Mouse (Mus musculus) forebrain, embryonic 13.5 days (tissue): ENCODE measurements at regions not wholly inside any gene's neighbourhood (a gene's known extent, or its start where the extent isn't known, plus 50 kb on each side); places are given as distances from the start of the nearest gene placed in this dataset.

Source experiments
- ATAC-seq: fragments of 200-750 bp; cut with Nextera tagmentation; 2 replicates; pipeline ENCODE4 v1.8.0; 2017
- H3K27ac ChIP-seq: fragments of 300-500 bp; sonication (generic); 2 replicates; pipeline ENCODE4 v1.5.1; 2015; ENCODE audit warnings: inconsistent platforms, mild to moderate bottlenecking, moderate library complexity
- H3K27me3 ChIP-seq: fragments of 300-500 bp; sonication (generic); 2 replicates; pipeline ENCODE4 v1.6.1; 2015; ENCODE audit warnings: mild to moderate bottlenecking, inconsistent platforms
- H3K36me3 ChIP-seq: fragments of 300-500 bp; sonication (generic); 2 replicates; pipeline ENCODE4 v1.6.1; 2015; ENCODE audit warnings: mild to moderate bottlenecking, inconsistent platforms; ENCODE audit not compliant: poor library complexity, severe bottlenecking
- H3K4me1 ChIP-seq: fragments of 300-500 bp; sonication (generic); 2 replicates; pipeline ENCODE4 v1.6.1; 2015; ENCODE audit warnings: inconsistent platforms
- H3K4me2 ChIP-seq: fragments of 300-500 bp; sonication (generic); 2 replicates; pipeline ENCODE4 v1.6.1; 2015; ENCODE audit warnings: inconsistent platforms, mild to moderate bottlenecking, moderate library complexity
- H3K4me3 ChIP-seq: fragments of 300-500 bp; sonication (generic); 2 replicates; pipeline ENCODE4 v1.5.1; 2015; ENCODE audit warnings: mild to moderate bottlenecking, inconsistent platforms
- H3K9ac ChIP-seq: fragments of 300-500 bp; sonication (generic); 2 replicates; pipeline ENCODE4 v1.6.1; 2015; ENCODE audit warnings: mild to moderate bottlenecking, inconsistent platforms
- H3K9me3 ChIP-seq: fragments of 300-500 bp; sonication (generic); replicated peaks from 2 replicates; pipeline ENCODE4 v1.6.1; 2016; ENCODE audit warnings: inconsistent platforms
- WGBS: fragments of 180-500 bp; shearing (Covaris S2); methylation state at CpG from one replicate; pipeline ENCODE4 v1.1.7; 2015; 5-methylcytosine and 5-hydroxymethylcytosine counted together

GRCm38 (mm10) chr9:27663230-27663629, 127.3 kb upstream of the Opcml start:
- H3K4me3 ChIP-seq = no peak overlapping the region
- H3K36me3 ChIP-seq = no peaks in the 10 kb centered on the region
- no peak overlapping the region for H3K27ac ChIP-seq
- H3K9me3 ChIP-seq = no peaks in the 10 kb centered on the region
- H3K9ac ChIP-seq = no peak overlapping the region
- H3K4me2 ChIP-seq = no peak overlapping the region
- H3K27me3 ChIP-seq = no peaks in the 10 kb centered on the region
- peaks cover 12% of the 10 kb centered on the region for H3K4me1 ChIP-seq
- whole genome bisulfite sequencing = 92% methylated on average over 1 of the region's 1 CpGs
- no peak for ATAC-seq

- H3K27ac ChIP-seq = no peak overlapping the region
- no peaks in the 10 kb centered on the region for H3K36me3 ChIP-seq
- H3K4me1 ChIP-seq = peaks cover 10% of the 10 kb centered on the region
- H3K27me3 ChIP-seq = no peaks in the 10 kb centered on the region
- no peak for ATAC-seq
- no peaks in the 10 kb centered on the region for H3K9me3 ChIP-seq
- H3K4me3 ChIP-seq = no peak overlapping the region
- 88% methylated on average over 2 of the region's 2 CpGs for WGBS
- H3K4me2 ChIP-seq = no peak overlapping the region
- H3K9ac ChIP-seq = no peak overlapping the region
Measured at GRCm38 (mm10) chr9:27665659-27666058, 124.9 kb upstream of the Opcml start.

GRCm38 (mm10) chr9:27670032-27670740, 120.4 kb upstream of the Opcml start:
- Histone ChIP-seq H3K4me2 (0 out of 2 replicates have a peak overlapping the region, but pooled peaks have one; percentile 1), H3K36me3 (no peaks in the 10 kb centered on the region), H3K27ac (no peak overlapping the region), H3K9ac (no peak overlapping the region), H3K4me1 (peaks cover 10% of the 10 kb centered on the region), H3K9me3 (no peaks in the 10 kb centered on the region), H3K27me3 (no peaks in the 10 kb centered on the region; the same call in 1 of the 2 replicates), H3K4me3 (no peak overlapping the region)
- 8% methylated on average over 6 of the region's 6 CpGs for WGBS
- peak; percentile 78 for ATAC-seq

- Histone ChIP-seq H3K9ac (no peak overlapping the region), H3K27ac (no peak overlapping the region), H3K4me2 (no peak overlapping the region), H3K4me1 (no peaks in the 10 kb centered on the region), H3K9me3 (no peaks in the 10 kb centered on the region), H3K4me3 (no peak overlapping the region), H3K36me3 (no peaks in the 10 kb centered on the region), H3K27me3 (no peaks in the 10 kb centered on the region)
- no peak for ATAC-seq
Measured at GRCm38 (mm10) chr9:27685325-27685724, 105.2 kb upstream of the Opcml start.

GRCm38 (mm10) chr9:27691616-27692015, 99.0 kb upstream of the Opcml start:
- 89% methylated on average over 4 of the region's 4 CpGs for WGBS
- no peak overlapping the region for H3K4me3 ChIP-seq
- ATAC-seq = no peak
- H3K4me1 ChIP-seq = no peaks in the 10 kb centered on the region
- no peak overlapping the region for H3K27ac ChIP-seq
- 0 out of 2 replicates have a peak, but pooled peaks cover 5% of the 10 kb centered on the region for H3K27me3 ChIP-seq
- no peaks in the 10 kb centered on the region for H3K36me3 ChIP-seq
- no peak overlapping the region for H3K4me2 ChIP-seq
- H3K9ac ChIP-seq = no peak overlapping the region
- H3K9me3 ChIP-seq = no peaks in the 10 kb centered on the region

- 86% methylated on average over 3 of the region's 3 CpGs for WGBS
- H3K27ac ChIP-seq = no peak overlapping the region
- H3K9me3 ChIP-seq = no peaks in the 10 kb centered on the region
- H3K27me3 ChIP-seq = 0 out of 2 replicates have a peak, but pooled peaks cover 5% of the 10 kb centered on the region
- H3K36me3 ChIP-seq = no peaks in the 10 kb centered on the region
- no peak overlapping the region for H3K4me3 ChIP-seq
- no peak overlapping the region for H3K9ac ChIP-seq
- no peak overlapping the region for H3K4me2 ChIP-seq
- no peak for ATAC-seq
- no peaks in the 10 kb centered on the region for H3K4me1 ChIP-seq
Measured at GRCm38 (mm10) chr9:27692751-27693150, 97.8 kb upstream of the Opcml start.

GRCm38 (mm10) chr9:27694805-27695593, 95.6 kb upstream of the Opcml start:
- Histone ChIP-seq H3K4me1 (no peaks in the 10 kb centered on the region), H3K27ac (no peak overlapping the region), H3K4me3 (no peak overlapping the region), H3K36me3 (no peaks in the 10 kb centered on the region), H3K9ac (no peak overlapping the region), H3K4me2 (no peak overlapping the region), H3K27me3 (0 out of 2 replicates have a peak, but pooled peaks cover 5% of the 10 kb centered on the region), H3K9me3 (no peaks in the 10 kb centered on the region)
- ATAC-seq = no peak
- 67% methylated on average over 8 of the region's 8 CpGs for WGBS

GRCm38 (mm10) chr9:27701559-27701958, 89.0 kb upstream of the Opcml start:
- Histone ChIP-seq H3K9ac (no peak overlapping the region), H3K9me3 (no peaks in the 10 kb centered on the region), H3K27me3 (no peaks in the 10 kb centered on the region), H3K4me1 (no peaks in the 10 kb centered on the region), H3K27ac (no peak overlapping the region), H3K36me3 (no peaks in the 10 kb centered on the region), H3K4me3 (no peak overlapping the region), H3K4me2 (no peak overlapping the region)
- WGBS = 81% methylated on average over 9 of the region's 9 CpGs
- ATAC-seq = no peak

- no peaks in the 10 kb centered on the region for H3K4me1 ChIP-seq
- H3K4me3 ChIP-seq = no peak overlapping the region
- H3K4me2 ChIP-seq = no peak overlapping the region
- no peak for ATAC-seq
- H3K9me3 ChIP-seq = no peaks in the 10 kb centered on the region
- H3K27ac ChIP-seq = no peak overlapping the region
- H3K27me3 ChIP-seq = no peaks in the 10 kb centered on the region
- H3K9ac ChIP-seq = no peak overlapping the region
- 81% methylated on average over 3 of the region's 3 CpGs for WGBS
- H3K36me3 ChIP-seq = no peaks in the 10 kb centered on the region
Measured at GRCm38 (mm10) chr9:27702140-27702539, 88.4 kb upstream of the Opcml start.

- Histone ChIP-seq H3K4me1 (no peaks in the 10 kb centered on the region), H3K36me3 (no peaks in the 10 kb centered on the region), H3K9me3 (no peaks in the 10 kb centered on the region), H3K9ac (no peak overlapping the region), H3K27ac (no peak overlapping the region), H3K4me3 (no peak overlapping the region), H3K27me3 (no peaks in the 10 kb centered on the region), H3K4me2 (no peak overlapping the region)
- no peak for ATAC-seq
- 83% methylated on average over 5 of the region's 5 CpGs for WGBS
Measured at GRCm38 (mm10) chr9:27704001-27704400, 86.6 kb upstream of the Opcml start.

GRCm38 (mm10) chr9:27723840-27724408, 66.7 kb upstream of the Opcml start:
- WGBS = 59% methylated on average over 2 of the region's 2 CpGs
- Histone ChIP-seq H3K9ac (no peak overlapping the region), H3K9me3 (no peaks in the 10 kb centered on the region), H3K27ac (no peak overlapping the region), H3K4me2 (no peak overlapping the region), H3K36me3 (no peaks in the 10 kb centered on the region), H3K4me3 (no peak overlapping the region), H3K4me1 (peaks cover 5% of the 10 kb centered on the region), H3K27me3 (no peaks in the 10 kb centered on the region)
- ATAC-seq = no peak

- ATAC-seq = no peak
- H3K4me1 ChIP-seq = peaks cover 11% of the 10 kb centered on the region
- 70% methylated on average over 2 of the region's 2 CpGs for WGBS
- no peaks in the 10 kb centered on the region for H3K36me3 ChIP-seq
- no peak overlapping the region for H3K4me3 ChIP-seq
- no peaks in the 10 kb centered on the region for H3K27me3 ChIP-seq
- no peak overlapping the region for H3K9ac ChIP-seq
- H3K27ac ChIP-seq = no peak overlapping the region
- H3K4me2 ChIP-seq = no peak overlapping the region
- H3K9me3 ChIP-seq = no peaks in the 10 kb centered on the region
Measured at GRCm38 (mm10) chr9:27724576-27724975, 66.0 kb upstream of the Opcml start.
